Mouse (Mus musculus): ENCODE results near the gene Cldn22. TPM values are rescaled to one million over a fixed set of nuclear protein-coding genes. Genes with fewer than 3 reads are reported as not detected.

Cldn22 gene
- not detected in 2 replicates for polyA plus RNA-seq (2014; fragmentation: Nextera tagmentation; extraction: Ambion mirVana)

- Histone ChIP-seq H3K27me3 (ENCODE audit: insufficient read depth, low read length) (no peaks in the 10 kb centered on the region), H3K9me3 (ENCODE audit: low read depth, low read length) (no peaks in the 10 kb centered on the region), H3K4me2 (no peak within 1 kb of the TSS), H3K36me3 (ENCODE audit: insufficient read depth) (0 out of 2 replicates have a peak, but pooled peaks cover 6% of the 10 kb centered on the region), H3K4me1 (ENCODE audit: insufficient read depth) (no peaks in the 10 kb centered on the region), H3K9ac (no peak within 1 kb of the TSS), H3K27ac (ENCODE audit: low read depth) (no peak within 1 kb of the TSS), H3K4me3 (ENCODE audit: low read depth, low read length) (no peak within 1 kb of the TSS)
- WGBS, result 70% methylated on average over 13 of the region's 13 CpGs
- ATAC-seq (ENCODE audit: insufficient read depth) (no peak), DNase-seq (no peak)
- no peak for TF ChIP-seq CTCF (IDR thresholded peaks at IDR 0.05; ENCODE audit: low read depth)
Observed at GRCm38 (mm10) chr8:47824182-47824581, at the start of gene Cldn22. TSS of gene Cldn22 (plus strand) at chr8:47824482.

GRCm38 (mm10) chr8:47777415-47777814, 46.9 kb upstream of the Cldn22 start:
- no peak for DNase-seq
- Histone ChIP-seq H3K9me3 (ENCODE audit: low read depth, low read length) (no peaks in the 10 kb centered on the region), H3K4me3 (ENCODE audit: low read depth, low read length) (no peak overlapping the region), H3K9ac (no peak overlapping the region), H3K4me1 (ENCODE audit: insufficient read depth) (no peaks in the 10 kb centered on the region), H3K4me2 (no peak overlapping the region), H3K27me3 (ENCODE audit: insufficient read depth, low read length) (no peaks in the 10 kb centered on the region), H3K36me3 (ENCODE audit: insufficient read depth) (no peaks in the 10 kb centered on the region), H3K27ac (ENCODE audit: low read depth) (no peak overlapping the region)
- WGBS, result 88% methylated on average over 7 of the region's 7 CpGs
- no peak for TF ChIP-seq CTCF (IDR thresholded peaks at IDR 0.05; ENCODE audit: low read depth)
- no peak for ATAC-seq (ENCODE audit: insufficient read depth)

GRCm38 (mm10) chr8:47779589-47779988, 44.7 kb upstream of the Cldn22 start:
- WGBS, result 64% methylated on average over 6 of the region's 6 CpGs
- Histone ChIP-seq H3K4me2 (no peak overlapping the region), H3K36me3 (ENCODE audit: insufficient read depth) (no peaks in the 10 kb centered on the region), H3K4me1 (ENCODE audit: insufficient read depth) (no peaks in the 10 kb centered on the region), H3K4me3 (ENCODE audit: low read depth, low read length) (no peak overlapping the region), H3K27me3 (ENCODE audit: insufficient read depth, low read length) (no peaks in the 10 kb centered on the region), H3K27ac (ENCODE audit: low read depth) (no peak overlapping the region), H3K9me3 (ENCODE audit: low read depth, low read length) (no peaks in the 10 kb centered on the region), H3K9ac (no peak overlapping the region)
- DNase-seq (no peak), ATAC-seq (ENCODE audit: insufficient read depth) (no peak)
- TF ChIP-seq CTCF (IDR thresholded peaks at IDR 0.05; ENCODE audit: low read depth), result no peak

- ATAC-seq (ENCODE audit: insufficient read depth), result no peak
- no peak overlapping the region for H3K9ac ChIP-seq
- no peaks in the 10 kb centered on the region for H3K27me3 ChIP-seq (ENCODE audit: insufficient read depth, low read length)
- no peaks in the 10 kb centered on the region for H3K36me3 ChIP-seq (ENCODE audit: insufficient read depth)
- H3K9me3 ChIP-seq (ENCODE audit: low read depth, low read length), result no peaks in the 10 kb centered on the region
- H3K27ac ChIP-seq (ENCODE audit: low read depth), result no peak overlapping the region
- H3K4me3 ChIP-seq (ENCODE audit: low read depth, low read length), result no peak overlapping the region
- no peak overlapping the region for H3K4me2 ChIP-seq
- 89% methylated on average over 4 of the region's 4 CpGs for WGBS
- no peak for DNase-seq
- no peaks in the 10 kb centered on the region for H3K4me1 ChIP-seq (ENCODE audit: insufficient read depth)
- no peak for TF ChIP-seq CTCF (IDR thresholded peaks at IDR 0.05; ENCODE audit: low read depth)
Observed at GRCm38 (mm10) chr8:47781881-47782280, 42.4 kb upstream of the Cldn22 start.

- Histone ChIP-seq H3K4me1 (ENCODE audit: insufficient read depth) (no peaks in the 10 kb centered on the region), H3K4me2 (no peak overlapping the region), H3K9me3 (ENCODE audit: low read depth, low read length) (no peaks in the 10 kb centered on the region), H3K4me3 (ENCODE audit: low read depth, low read length) (no peak overlapping the region), H3K27ac (ENCODE audit: low read depth) (no peak overlapping the region), H3K36me3 (ENCODE audit: insufficient read depth) (no peaks in the 10 kb centered on the region), H3K27me3 (ENCODE audit: insufficient read depth, low read length) (no peaks in the 10 kb centered on the region), H3K9ac (no peak overlapping the region)
- WGBS, result 96% methylated on average over 2 of the region's 2 CpGs
- no peak for TF ChIP-seq CTCF (IDR thresholded peaks at IDR 0.05; ENCODE audit: low read depth)
- DNase-seq (no peak), ATAC-seq (ENCODE audit: insufficient read depth) (no peak)
Observed at GRCm38 (mm10) chr8:47783544-47783943, 40.7 kb upstream of the Cldn22 start.

- no peak overlapping the region for H3K4me2 ChIP-seq
- H3K4me1 ChIP-seq (ENCODE audit: insufficient read depth), result no peaks in the 10 kb centered on the region
- no peak overlapping the region for H3K27ac ChIP-seq (ENCODE audit: low read depth)
- 86% methylated on average over 6 of the region's 6 CpGs for WGBS
- H3K4me3 ChIP-seq (ENCODE audit: low read depth, low read length), result no peak overlapping the region
- H3K36me3 ChIP-seq (ENCODE audit: insufficient read depth), result no peaks in the 10 kb centered on the region
- H3K9ac ChIP-seq, result no peak overlapping the region
- no peak for DNase-seq
- H3K9me3 ChIP-seq (ENCODE audit: low read depth, low read length), result no peaks in the 10 kb centered on the region
- no peaks in the 10 kb centered on the region for H3K27me3 ChIP-seq (ENCODE audit: insufficient read depth, low read length)
- TF ChIP-seq CTCF (IDR thresholded peaks at IDR 0.05; ENCODE audit: low read depth), result no peak
- no peak for ATAC-seq (ENCODE audit: insufficient read depth)
Observed at GRCm38 (mm10) chr8:47783944-47784343, 40.3 kb upstream of the Cldn22 start.

- no peak for TF ChIP-seq CTCF (IDR thresholded peaks at IDR 0.05; ENCODE audit: low read depth)
- H3K9me3 ChIP-seq (ENCODE audit: low read depth, low read length), result no peaks in the 10 kb centered on the region
- WGBS, result 80% methylated on average over 7 of the region's 7 CpGs
- no peaks in the 10 kb centered on the region for H3K27me3 ChIP-seq (ENCODE audit: insufficient read depth, low read length)
- ATAC-seq (ENCODE audit: insufficient read depth) (no peak), DNase-seq (no peak)
- no peak overlapping the region for H3K27ac ChIP-seq (ENCODE audit: low read depth)
- no peak overlapping the region for H3K9ac ChIP-seq
- no peaks in the 10 kb centered on the region for H3K4me1 ChIP-seq (ENCODE audit: insufficient read depth)
- no peak overlapping the region for H3K4me2 ChIP-seq
- H3K36me3 ChIP-seq (ENCODE audit: insufficient read depth), result no peaks in the 10 kb centered on the region
- no peak overlapping the region for H3K4me3 ChIP-seq (ENCODE audit: low read depth, low read length)
Observed at GRCm38 (mm10) chr8:47784436-47784835, 39.8 kb upstream of the Cldn22 start.

GRCm38 (mm10) chr8:47786323-47786722, 38.0 kb upstream of the Cldn22 start:
- H3K27ac ChIP-seq (ENCODE audit: low read depth), result no peak overlapping the region

More at GRCm38 (mm10) chr8:47786323-47786722, 38.0 kb upstream of the Cldn22 start:
- Histone ChIP-seq H3K4me2 (no peak overlapping the region), H3K9me3 (ENCODE audit: low read depth, low read length) (no peaks in the 10 kb centered on the region), H3K36me3 (ENCODE audit: insufficient read depth) (no peaks in the 10 kb centered on the region), H3K4me1 (ENCODE audit: insufficient read depth) (no peaks in the 10 kb centered on the region), H3K9ac (no peak overlapping the region), H3K27me3 (ENCODE audit: insufficient read depth, low read length) (no peaks in the 10 kb centered on the region), H3K4me3 (ENCODE audit: low read depth, low read length) (no peak overlapping the region)
- 91% methylated on average over 15 of the region's 15 CpGs for WGBS
- no peak for TF ChIP-seq CTCF (IDR thresholded peaks at IDR 0.05; ENCODE audit: low read depth)
- ATAC-seq (ENCODE audit: insufficient read depth) (no peak), DNase-seq (no peak)

Measured in lung, embryonic 14.5 days (tissue).